Mouse (Mus musculus): ENCODE results near the gene Taf3.

Taf3 gene

GRCm38 (mm10) chr2:9888913-9889650, 159.3 kb downstream of the Taf3 start, which contains the start of gene 9230102O04Rik:
Gene 9230102O04Rik, minus strand, starts transcription at chr2:9889540.
- DNase-seq, result peak in 1 of 2 experiments; percentile 49

GRCm38 (mm10) chr2:9887636-9888035, 160.8 kb downstream of the Taf3 start:
- no peak for DNase-seq

GRCm38 (mm10) chr2:9886921-9887610, 161.3 kb downstream of the Taf3 start:
- DNase-seq, result no peak

GRCm38 (mm10) chr2:9886031-9886430, 162.4 kb downstream of the Taf3 start:
- DNase-seq, result no peak

GRCm38 (mm10) chr2:9885217-9885770, 163.1 kb downstream of the Taf3 start:
- no peak for DNase-seq

GRCm38 (mm10) chr2:9884533-9885216, 163.7 kb downstream of the Taf3 start:
- no peak for DNase-seq

GRCm38 (mm10) chr2:9883803-9884532, 164.4 kb downstream of the Taf3 start:
- DNase-seq, result no peak

- DNase-seq, result peak in 1 of 2 experiments; percentile 38
These were observed 165.2 kb downstream of the Taf3 start for GRCm38 (mm10) chr2:9882926-9883802.

- DNase-seq, result peak; percentile 56 to 61
These were observed 165.9 kb downstream of the Taf3 start for GRCm38 (mm10) chr2:9882371-9882925.

- DNase-seq, result no peak
These were observed 166.8 kb downstream of the Taf3 start for GRCm38 (mm10) chr2:9881611-9882023.

- DNase-seq, result peak; percentile 25 to 39
These were observed 167.3 kb downstream of the Taf3 start, which contains the start of gene 4930412O13Rik for GRCm38 (mm10) chr2:9881051-9881591. Gene 4930412O13Rik, plus strand, starts transcription at chr2:9881252.

- DNase-seq, result no peak
These were observed 168.1 kb downstream of the Taf3 start for GRCm38 (mm10) chr2:9880271-9880670.

GRCm38 (mm10) chr2:9879493-9879892, 168.9 kb downstream of the Taf3 start:
- DNase-seq, result peak; percentile 95 to 96

- no peak for DNase-seq
These were observed 169.3 kb downstream of the Taf3 start for GRCm38 (mm10) chr2:9879092-9879491.

- DNase-seq, result peak; percentile 70 to 80
These were observed 169.8 kb downstream of the Taf3 start for GRCm38 (mm10) chr2:9878564-9879081.

- DNase-seq, result no peak
These were observed 170.3 kb downstream of the Taf3 start for GRCm38 (mm10) chr2:9877966-9878563.

GRCm38 (mm10) chr2:9877326-9877690, 171.1 kb downstream of the Taf3 start:
- DNase-seq, result peak; percentile 34 to 39

- DNase-seq, result no peak
These were observed 171.6 kb downstream of the Taf3 start for GRCm38 (mm10) chr2:9876621-9877325.

- no peak for DNase-seq
These were observed 172.6 kb downstream of the Taf3 start for GRCm38 (mm10) chr2:9875676-9876357.

All from lung, postnatal 4 days (tissue).